Mouse (Mus musculus): ENCODE results near the gene Paip2b. TPM values are rescaled to one million over a fixed set of nuclear protein-coding genes. Genes with fewer than 3 reads are reported as not detected.

Gene Paip2b
- polyA plus RNA-seq (2015; fragmentation: Nextera tagmentation; extraction: Ambion mirVana) = 10.9 and 12.3 TPM in 2 replicates

DNA sequence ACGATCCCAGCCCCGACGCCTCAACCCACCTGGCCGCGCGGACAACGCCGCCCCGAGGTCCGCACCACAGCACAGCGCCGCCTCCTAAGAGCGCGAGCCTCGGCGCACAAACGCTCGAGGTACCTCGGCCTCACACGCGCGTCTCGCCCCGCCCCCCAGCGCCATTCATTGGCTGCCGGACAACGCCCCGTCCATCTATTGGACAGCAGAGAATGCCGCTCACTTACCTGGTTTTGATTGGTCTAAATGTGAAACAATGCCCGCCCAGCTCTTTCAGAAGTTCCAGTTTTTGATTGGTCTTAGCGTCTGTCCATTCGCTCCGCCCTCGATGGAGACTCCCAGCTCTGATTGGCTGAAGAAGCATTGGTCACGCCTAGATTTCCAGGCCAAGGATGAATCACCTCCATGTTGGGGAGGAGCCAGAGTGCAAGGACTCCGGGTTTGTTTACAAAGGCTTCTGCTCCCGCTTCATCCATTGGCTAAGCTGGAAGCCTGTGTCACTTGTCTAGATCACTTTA, at the start of gene Paip2b:
Paip2b (minus strand) TSS at position 136 of the 518 bp plus-strand sequence.

DNA sequence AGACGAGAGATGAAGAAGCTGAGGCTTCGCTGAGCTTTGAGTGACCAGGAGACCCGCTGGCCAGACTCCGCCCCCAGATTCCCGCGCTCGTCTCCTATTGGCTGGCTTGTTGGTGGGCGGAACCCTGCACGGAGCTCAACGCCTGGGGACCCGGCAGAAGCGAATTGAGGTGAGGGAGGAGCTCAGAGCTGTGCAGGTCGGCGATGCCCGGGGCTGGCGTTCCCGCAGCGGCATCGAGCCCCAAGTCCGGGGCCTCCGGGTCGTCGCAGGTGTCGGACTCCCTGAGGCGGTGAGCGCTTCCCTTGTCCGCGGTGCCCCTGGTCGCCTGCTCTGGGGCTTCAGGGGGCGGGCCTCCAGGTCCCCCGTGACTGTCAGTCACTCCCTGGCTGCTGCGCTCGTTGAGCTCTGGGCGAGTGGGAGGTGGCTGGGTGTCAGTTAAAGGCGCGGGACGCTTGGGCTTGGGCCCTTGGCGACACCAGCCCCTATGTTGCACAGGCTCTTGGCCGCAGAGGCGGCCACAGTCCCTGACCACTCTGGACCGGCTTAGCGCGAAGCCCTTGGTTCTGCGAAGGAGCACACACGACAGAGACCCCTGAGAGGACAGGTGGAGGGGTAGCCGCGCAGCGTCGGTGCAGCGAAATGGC, 35.5 kb upstream of the Paip2b start, which contains the start of gene Zfp638:
Zfp638 (plus strand) TSS at position 156 of the 644 bp plus-strand sequence.

GRCm38 (mm10) chr6:83794760-83795296, 36.7 kb downstream of the Paip2b start, which contains the start of gene Nagk:
Gene Nagk, plus strand, starts transcription at chr6:83794982.

GRCm38 (mm10) chr6:83775638-83776293, 55.8 kb downstream of the Paip2b start, which contains the start of gene Tex261:
Gene Tex261, minus strand, starts transcription at chr6:83775813.

DNA sequence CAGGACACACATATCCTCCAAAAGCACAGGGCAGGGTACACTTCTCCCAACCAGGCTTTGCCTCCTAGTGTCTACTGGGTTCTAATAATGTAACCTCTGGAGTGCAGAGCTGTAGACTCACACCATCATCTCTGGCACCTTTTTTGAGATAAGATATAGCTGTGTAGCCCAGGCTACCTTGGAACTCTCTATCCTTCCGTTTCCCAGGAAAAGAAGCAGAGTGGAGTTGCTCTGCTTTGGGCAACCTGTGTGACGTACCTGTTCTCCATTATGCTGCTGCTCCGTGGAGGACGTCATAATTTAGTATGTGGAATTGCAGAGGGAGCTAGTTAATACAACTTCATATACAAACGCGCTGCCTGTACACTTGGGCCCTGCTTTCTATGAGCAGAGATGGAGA, 69.2 kb downstream of the Paip2b start, which contains the start of gene Ankrd53:
Ankrd53 (plus strand) TSS at position 301 of the 400 bp plus-strand sequence.

Other genes starting within 250 kb of the Paip2b start
- gene Clec4f, start 175.6 kb downstream of the Paip2b start, polyA plus RNA-seq (2015; fragmentation: Nextera tagmentation; extraction: Ambion mirVana) = 0.05 TPM in 1 of 2 replicates, not detected in the other
- gene Cd207, start 153.9 kb downstream of the Paip2b start, polyA plus RNA-seq (2015; fragmentation: Nextera tagmentation; extraction: Ambion mirVana) = not detected in 2 replicates
- gene Vax2, start 120.5 kb downstream of the Paip2b start, polyA plus RNA-seq (2015; fragmentation: Nextera tagmentation; extraction: Ambion mirVana) = 0.51 TPM in 1 of 2 replicates, not detected in the other
- gene Atp6v1b1, start 88.8 kb downstream of the Paip2b start, polyA plus RNA-seq (2015; fragmentation: Nextera tagmentation; extraction: Ambion mirVana) = 0.15 TPM in 1 of 2 replicates, not detected in the other
- not detected in 2 replicates for gene Ankrd53, start 69.1 kb downstream of the Paip2b start, polyA plus RNA-seq (2015; fragmentation: Nextera tagmentation; extraction: Ambion mirVana)
- 56.6 and 72.7 TPM in 2 replicates for gene Tex261, start 55.9 kb downstream of the Paip2b start, polyA plus RNA-seq (2015; fragmentation: Nextera tagmentation; extraction: Ambion mirVana)
- gene Nagk, start 36.8 kb downstream of the Paip2b start, polyA plus RNA-seq (2015; fragmentation: Nextera tagmentation; extraction: Ambion mirVana) = 36.5 and 44.6 TPM in 2 replicates
- 23.4 and 23.8 TPM in 2 replicates for gene Zfp638, start 35.4 kb upstream of the Paip2b start, polyA plus RNA-seq (2015; fragmentation: Nextera tagmentation; extraction: Ambion mirVana)
- gene Dysf, start 176.8 kb upstream of the Paip2b start, polyA plus RNA-seq (2015; fragmentation: Nextera tagmentation; extraction: Ambion mirVana) = 14.8 and 17.1 TPM in 2 replicates